In the genomic region with DNA sequence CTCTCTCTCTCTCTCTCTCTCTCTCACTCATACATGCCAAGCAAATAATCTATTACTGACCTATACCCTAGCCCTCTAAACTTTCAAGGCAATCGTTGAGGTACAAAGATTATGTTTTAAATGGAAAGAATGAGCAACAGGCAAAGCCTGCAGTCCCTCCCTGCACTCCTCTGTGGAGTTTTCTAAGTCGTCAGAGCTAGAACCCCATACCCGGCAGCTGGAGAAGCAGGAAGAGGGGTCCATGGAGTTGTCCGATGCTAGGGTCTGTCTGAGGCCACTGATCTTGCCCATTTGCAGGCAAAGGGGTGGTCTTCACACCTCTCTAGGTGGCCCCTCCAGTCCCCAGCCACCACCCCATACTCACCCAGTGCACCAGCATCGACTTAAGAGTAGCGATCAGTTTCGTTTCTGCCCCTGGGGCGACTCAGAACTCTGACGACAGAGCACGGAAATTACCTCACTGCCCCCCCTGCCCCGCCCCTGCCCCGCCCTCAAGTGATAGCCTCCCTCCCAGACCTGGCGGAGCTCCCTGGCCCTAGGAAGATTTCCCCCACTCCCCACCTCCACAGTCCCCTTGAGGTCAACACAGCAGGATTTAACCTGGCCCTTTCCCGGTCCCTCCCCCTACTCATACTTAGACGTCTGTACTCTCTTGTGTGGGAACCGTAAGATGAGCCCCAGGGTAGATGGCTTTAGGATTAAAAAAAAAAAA, we compare ENCODE assay signal across 8 mouse cellular contexts. TPM values are rescaled to one million over a fixed set of nuclear protein-coding genes. Genes with fewer than 3 reads are reported as not detected.
A peak's percentile ranks its signal among the peaks of the same experiment; 100 is the strongest.
DNase-seq lines count a peak whose midpoint lies in the region; ATAC-seq and TF ChIP-seq lines count a peak whose summit lies in the region.

A gene (minus strand): TSS at position 426 of the 712 bp plus-strand sequence.

- TF ChIP-seq CTCF in intestine, postnatal 0 days (IDR thresholded peaks at IDR 0.05; ENCODE audit: low read depth), result no peak
- TF ChIP-seq CTCF in lung, embryonic 14.5 days (IDR thresholded peaks at IDR 0.05; ENCODE audit: low read depth), result no peak

- peaks cover 8% of the 10 kb centered on the region; the same call in 1 of the 2 replicates for H3K4me1 ChIP-seq in intestine, postnatal 0 days (replicated peaks; ENCODE audit: control insufficient read depth, insufficient read depth, low read length)
- H3K4me1 ChIP-seq in lung, embryonic 14.5 days (ENCODE audit: insufficient read depth), result 0 out of 2 replicates have a peak, but pooled peaks cover 3% of the 10 kb centered on the region

- 4% methylated on average over 16 of the region's 16 CpGs for WGBS in intestine, postnatal 0 days
- 8% methylated on average over 16 of the region's 16 CpGs for WGBS in lung, embryonic 14.5 days

- ATAC-seq in granulocyte monocyte progenitor cell, adult 5-6 weeks (replicated peaks; ENCODE audit: poor library complexity, severe bottlenecking), result peak; percentile 72
- ATAC-seq in intestine, postnatal 0 days, result peak; percentile 80
- ATAC-seq in lung, embryonic 14.5 days (ENCODE audit: insufficient read depth), result peak; percentile 75

- DNase-seq in ES-CJ7 (ENCODE audit: low read depth, low spot score), result peak; percentile 38
- DNase-seq in adrenal gland, postnatal 36 days, result peak; percentile 69 to 75
- DNase-seq in lung, embryonic 14.5 days, result peak; percentile 56
- DNase-seq in ovary, postnatal 36 days (ENCODE audit: low spot score), result peak; percentile 47
- no peak for DNase-seq in left cerebral cortex, postnatal 25 days (ENCODE audit: low spot score in 2 of 2)
- no peak for DNase-seq in left cerebral cortex, adult 18-20 months (ENCODE audit: low spot score in 2 of 2)

- peak within 1 kb of the TSS; percentile 76 for H3K9ac ChIP-seq in intestine, postnatal 0 days (ENCODE audit: low read depth, low read length)
- peak within 1 kb of the TSS; percentile 73 for H3K9ac ChIP-seq in lung, embryonic 14.5 days

- peak within 1 kb of the TSS; percentile 75 for H3K4me2 ChIP-seq in intestine, postnatal 0 days (replicated peaks; ENCODE audit: low read depth)
- H3K4me2 ChIP-seq in lung, embryonic 14.5 days, result peak within 1 kb of the TSS; percentile 72

- intact Hi-C loops in left cerebral cortex, postnatal 25 days (cut with DNase I), result no loop called here

- H3K9me3 ChIP-seq in intestine, postnatal 0 days (ENCODE audit: control insufficient read depth), result no peaks in the 10 kb centered on the region
- H3K9me3 ChIP-seq in lung, embryonic 14.5 days (ENCODE audit: low read depth, low read length), result no peaks in the 10 kb centered on the region

- peak within 1 kb of the TSS; percentile 78 for H3K4me3 ChIP-seq in intestine, postnatal 0 days (ENCODE audit: low read depth, low read length)
- peak within 1 kb of the TSS; percentile 56 for H3K4me3 ChIP-seq in lung, embryonic 14.5 days (ENCODE audit: low read depth, low read length)

- peaks cover 25% of the 10 kb centered on the region for H3K36me3 ChIP-seq in intestine, postnatal 0 days (ENCODE audit: control insufficient read depth, insufficient read depth)
- 0 out of 2 replicates have a peak, but pooled peaks cover 10% of the 10 kb centered on the region for H3K36me3 ChIP-seq in lung, embryonic 14.5 days (ENCODE audit: insufficient read depth)

- peak within 1 kb of the TSS; percentile 84 for H3K27ac ChIP-seq in intestine, postnatal 0 days (ENCODE audit: low read depth, low read length)
- H3K27ac ChIP-seq in lung, embryonic 14.5 days (ENCODE audit: low read depth), result peak within 1 kb of the TSS; percentile 33; the same call in 1 of the 2 replicates

- no peaks in the 10 kb centered on the region for H3K27me3 ChIP-seq in intestine, postnatal 0 days (replicated peaks; ENCODE audit: control insufficient read depth, insufficient read depth, low read length)
- no peaks in the 10 kb centered on the region for H3K27me3 ChIP-seq in lung, embryonic 14.5 days (ENCODE audit: insufficient read depth, low read length)

RNA-seq across cellular contexts. Expression of the gene that starts here (rescaled TPM):
- total RNA-seq in adrenal gland, postnatal 36 days (2021), result 10 to 100 TPM; 19.3 to 28.7 TPM
- 5.6 and 6.1 TPM in 2 replicates for total RNA-seq in granulocyte monocyte progenitor cell, adult 5-6 weeks (2014; fragmentation: Nextera tagmentation)
- total RNA-seq in granulocyte monocyte progenitor cell, adult 5-6 weeks (2017), result 3.0 and 6.0 TPM in 2 replicates
- 5.7 and 6.9 TPM in 2 replicates for polyA plus RNA-seq in intestine, postnatal 0 days (2015; fragmentation: Nextera tagmentation; extraction: Ambion mirVana)
- polyA plus RNA-seq in lung, embryonic 14.5 days (2014; fragmentation: Nextera tagmentation; extraction: Ambion mirVana), result 2.5 and 3.0 TPM in 2 replicates
- total RNA-seq in left cerebral cortex, postnatal 25 days (2021), result 1 to 10 TPM; 2.2 to 2.5 TPM
- 1 to 10 TPM; 2.7 to 3.2 TPM for total RNA-seq in left cerebral cortex, adult 18-20 months (2021)

Comparison
In these comparisons a context has a peak if more than half of its experiments do, and no peak if none do; other contexts are left out.
1. DNase-seq: peak in ES-CJ7 (single experiment), adrenal gland, postnatal 36 days (2 of 2), lung, embryonic 14.5 days (single experiment) and ovary, postnatal 36 days (single experiment); none in left cerebral cortex, postnatal 25 days (0 of 2) and left cerebral cortex, adult 18-20 months (0 of 2).
2. Peak in every context shown above with its lines, with median percentiles within 50 percentile points of each other: ATAC-seq.